Mouse (Mus musculus) kidney, postnatal 4 days (tissue): ENCODE data around the gene Gm20870.
"Not testable (repeated sequence)": the region's sequence is repeated elsewhere in the genome, so short reads cannot be mapped to it uniquely, and the experiment has no call there.

Experiments
- DNase-seq, 2 experiments: peaks; one replicate each; pipeline ENCODE4 v3.0.0; 2021; ENCODE audit warnings: mixed read lengths in 2 of 2

The Gm20870 gene

GRCm38 (mm10) chrY:71691743-71692142 lies at the start of gene Gm20870:
Gene Gm20870, plus strand, starts transcription at chrY:71692043.
- DNase-seq, result not testable (repeated sequence)
